Mouse (Mus musculus): Measurements from ENCODE around the gene Nrxn2. TPM values are rescaled to one million over a fixed set of nuclear protein-coding genes. Genes with fewer than 3 reads are reported as not detected.

Gene Nrxn2
- polyA plus RNA-seq, 1 experiment from 2014 or later: 0.97 TPM

DNA sequence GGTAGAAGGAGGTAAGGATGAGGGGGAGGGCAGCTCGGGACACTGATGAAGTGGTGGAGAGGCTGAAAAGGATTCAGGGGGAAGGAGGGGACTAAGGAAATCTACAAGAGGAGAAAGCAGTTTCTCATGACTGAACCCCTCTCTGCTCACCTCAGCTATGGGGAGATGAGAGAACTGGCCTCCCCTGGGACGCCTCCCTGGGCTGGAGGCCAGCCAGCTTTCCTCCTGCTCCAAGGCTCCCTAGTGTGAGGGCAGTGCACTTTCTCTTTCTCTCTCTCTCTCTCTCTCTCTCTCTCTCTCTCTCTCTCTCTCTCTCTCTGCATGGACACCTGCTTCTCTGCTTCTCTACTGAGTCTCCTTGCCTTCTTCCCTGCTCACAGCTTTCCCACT, 82.1 kb downstream of the Nrxn2 start:
- Histone ChIP-seq H3K4me3 (no peak overlapping the region), H3K4me1 (peaks cover 26% of the 10 kb centered on the region), H3K9me3 (no peaks in the 10 kb centered on the region), H3K27me3 (peaks cover 86% of the 10 kb centered on the region), H3K4me2 (no peak overlapping the region), H3K36me3 (no peaks in the 10 kb centered on the region), H3K9ac (no peak overlapping the region), H3K27ac (no peak overlapping the region)
- whole genome bisulfite sequencing: 31% methylated on average over 2 of the region's 2 CpGs
- no peak for ATAC-seq (ENCODE audit: borderline replicate concordance, extremely low read depth, low FRiP score, low TSS enrichment)

DNA sequence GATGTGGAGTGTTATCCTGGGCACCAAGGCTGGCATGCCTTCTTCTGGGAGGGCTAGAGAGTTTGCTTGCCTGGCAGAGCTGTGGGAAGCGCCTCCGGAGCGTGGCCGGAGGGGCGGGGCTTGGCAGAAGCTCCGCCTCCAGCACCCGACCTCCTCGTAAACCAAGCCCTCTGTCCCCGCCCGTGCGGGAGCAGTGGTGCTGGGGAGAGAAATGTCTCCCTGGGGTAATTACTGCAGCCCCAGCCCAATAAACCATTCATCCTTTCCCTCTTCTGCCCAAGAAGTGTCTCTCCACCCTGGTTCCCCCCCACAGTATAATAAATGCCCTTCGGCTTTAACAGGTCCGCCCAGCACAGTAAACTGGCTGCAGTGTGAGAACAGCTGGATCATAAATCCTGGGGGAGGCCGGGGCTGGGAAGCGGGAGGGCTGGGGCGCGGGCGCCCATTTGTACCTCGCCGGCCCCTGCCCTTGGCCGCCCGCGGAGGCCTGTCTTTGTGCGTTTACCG, 83.6 kb downstream of the Nrxn2 start:
- H3K36me3 ChIP-seq: no peaks in the 10 kb centered on the region
- no peaks in the 10 kb centered on the region for H3K9me3 ChIP-seq
- peak overlapping the region; percentile 20 for H3K4me3 ChIP-seq
- H3K4me1 ChIP-seq: peaks cover 26% of the 10 kb centered on the region
- no peak for ATAC-seq (ENCODE audit: borderline replicate concordance, extremely low read depth, low FRiP score, low TSS enrichment)
- H3K27ac ChIP-seq: no peak overlapping the region
- H3K9ac ChIP-seq: no peak overlapping the region
- under 1% methylated on average over 25 of the region's 25 CpGs for WGBS
- peak overlapping the region; percentile 54 for H3K4me2 ChIP-seq
- peaks cover 87% of the 10 kb centered on the region for H3K27me3 ChIP-seq

DNA sequence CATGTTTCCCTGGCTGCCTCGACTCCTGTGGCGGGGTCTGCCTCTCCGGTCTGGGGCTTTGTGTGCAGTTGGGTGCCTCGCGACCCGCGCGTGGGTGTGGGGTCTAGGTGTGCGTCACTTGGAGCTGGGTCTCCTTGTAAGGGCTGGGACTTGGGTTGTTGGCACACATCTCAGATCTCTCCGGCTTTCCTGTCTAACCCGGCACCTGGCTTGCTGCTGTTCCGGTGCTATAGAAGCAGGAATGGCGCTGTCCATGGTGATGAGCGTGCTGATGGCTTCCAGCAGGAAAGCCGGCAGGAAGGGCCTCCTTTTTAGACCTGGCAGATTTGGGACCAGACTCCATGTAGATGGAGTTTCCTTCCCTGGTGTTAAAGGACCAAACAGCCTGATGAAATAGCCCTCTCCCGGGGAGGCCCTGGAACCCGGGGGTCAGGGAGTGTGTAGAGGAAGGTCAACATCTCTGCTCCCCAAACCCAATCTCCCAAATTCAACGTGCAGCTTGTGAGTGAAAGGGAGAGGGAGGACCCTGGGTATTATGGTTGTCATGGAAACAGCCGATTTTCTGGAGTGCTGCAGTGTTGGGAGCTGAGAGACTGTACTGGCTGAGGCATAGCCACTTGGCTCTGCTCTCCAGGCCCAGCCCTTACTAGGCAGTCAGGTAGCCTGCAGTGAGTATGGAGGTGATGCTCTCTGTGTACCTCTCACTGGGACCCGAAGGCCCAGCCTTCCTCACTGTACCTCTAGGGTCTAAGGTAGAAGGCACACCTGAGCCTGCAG, 84.2 kb downstream of the Nrxn2 start:
- H3K4me2 ChIP-seq: peak overlapping the region; percentile 54
- no peaks in the 10 kb centered on the region for H3K36me3 ChIP-seq
- peak overlapping the region; percentile 20 for H3K4me3 ChIP-seq
- 4% methylated on average over 20 of the region's 20 CpGs for WGBS
- no peak overlapping the region for H3K27ac ChIP-seq
- ATAC-seq (ENCODE audit: borderline replicate concordance, extremely low read depth, low FRiP score, low TSS enrichment): no peak
- H3K9me3 ChIP-seq: no peaks in the 10 kb centered on the region
- peaks cover 86% of the 10 kb centered on the region for H3K27me3 ChIP-seq
- no peak overlapping the region for H3K9ac ChIP-seq
- H3K4me1 ChIP-seq: peaks cover 24% of the 10 kb centered on the region

DNA sequence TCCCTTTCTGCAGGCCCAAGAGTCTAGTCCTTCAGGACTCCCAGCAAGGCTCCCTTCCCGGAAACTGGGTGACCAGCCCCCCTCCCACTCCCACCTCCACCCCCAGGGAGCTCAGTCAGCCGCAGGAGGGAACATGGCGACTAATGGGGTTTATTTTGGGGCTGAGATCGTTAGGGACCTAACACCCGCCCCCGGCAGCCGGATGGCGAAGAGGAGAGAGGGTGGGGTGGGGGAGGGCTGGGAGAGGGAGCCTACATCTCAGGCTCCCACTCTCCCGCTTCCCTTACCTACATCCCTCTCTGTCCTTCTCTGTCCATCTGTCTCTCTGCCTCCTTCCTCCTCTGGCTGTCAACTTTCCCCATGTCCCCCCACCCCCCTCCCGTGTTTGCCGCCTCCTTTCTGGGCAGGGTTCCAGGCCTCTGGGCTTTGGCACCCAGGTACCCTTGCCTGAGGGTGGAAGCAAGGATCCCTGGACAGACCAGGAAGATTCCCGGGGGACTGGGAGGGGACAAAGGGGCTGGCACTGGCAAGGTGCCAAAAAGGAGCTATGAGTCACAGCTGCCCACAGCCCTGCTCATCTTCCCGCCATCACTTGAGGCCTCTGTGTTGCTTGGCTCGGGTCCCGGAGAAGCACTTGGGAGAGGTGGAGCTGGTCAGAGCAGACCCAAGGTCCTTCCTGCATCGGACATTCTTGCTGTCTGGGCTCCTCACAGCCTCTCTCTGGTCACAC, 85.6 kb downstream of the Nrxn2 start:
- H3K4me1 ChIP-seq: peaks cover 18% of the 10 kb centered on the region
- 0 out of 2 replicates have a peak, but pooled peaks have one; percentile 43 for ATAC-seq (ENCODE audit: borderline replicate concordance, extremely low read depth, low FRiP score, low TSS enrichment)
- H3K27ac ChIP-seq: no peak overlapping the region
- H3K9me3 ChIP-seq: no peaks in the 10 kb centered on the region
- H3K27me3 ChIP-seq: peaks cover 73% of the 10 kb centered on the region
- no peak overlapping the region for H3K4me2 ChIP-seq
- 14% methylated on average over 13 of the region's 16 CpGs for WGBS
- no peak overlapping the region for H3K9ac ChIP-seq
- no peak overlapping the region for H3K4me3 ChIP-seq
- H3K36me3 ChIP-seq: no peaks in the 10 kb centered on the region

DNA sequence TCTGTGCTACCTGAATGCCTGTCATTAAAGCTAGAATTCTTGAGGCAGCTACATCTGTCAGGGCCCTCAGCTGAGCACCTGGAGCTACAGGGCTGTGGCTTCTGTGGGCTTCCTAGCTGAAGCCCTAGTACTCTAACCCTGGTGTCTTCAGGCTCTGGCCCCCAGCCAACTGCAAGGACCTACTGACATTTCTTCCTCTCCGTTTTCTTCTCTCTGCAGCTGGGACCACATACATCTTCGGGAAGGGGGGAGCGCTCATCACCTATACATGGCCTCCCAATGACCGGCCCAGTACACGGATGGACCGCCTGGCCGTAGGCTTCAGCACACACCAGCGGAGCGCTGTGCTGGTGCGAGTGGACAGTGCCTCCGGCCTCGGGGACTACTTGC, 86.1 kb downstream of the Nrxn2 start:
- WGBS: 59% methylated on average over 12 of the region's 12 CpGs
- H3K9me3 ChIP-seq: no peaks in the 10 kb centered on the region
- H3K27me3 ChIP-seq: peaks cover 68% of the 10 kb centered on the region
- H3K4me1 ChIP-seq: peaks cover 18% of the 10 kb centered on the region
- H3K4me3 ChIP-seq: no peak overlapping the region
- H3K9ac ChIP-seq: no peak overlapping the region
- no peak for ATAC-seq (ENCODE audit: borderline replicate concordance, extremely low read depth, low FRiP score, low TSS enrichment)
- no peaks in the 10 kb centered on the region for H3K36me3 ChIP-seq
- H3K27ac ChIP-seq: no peak overlapping the region
- H3K4me2 ChIP-seq: no peak overlapping the region

DNA sequence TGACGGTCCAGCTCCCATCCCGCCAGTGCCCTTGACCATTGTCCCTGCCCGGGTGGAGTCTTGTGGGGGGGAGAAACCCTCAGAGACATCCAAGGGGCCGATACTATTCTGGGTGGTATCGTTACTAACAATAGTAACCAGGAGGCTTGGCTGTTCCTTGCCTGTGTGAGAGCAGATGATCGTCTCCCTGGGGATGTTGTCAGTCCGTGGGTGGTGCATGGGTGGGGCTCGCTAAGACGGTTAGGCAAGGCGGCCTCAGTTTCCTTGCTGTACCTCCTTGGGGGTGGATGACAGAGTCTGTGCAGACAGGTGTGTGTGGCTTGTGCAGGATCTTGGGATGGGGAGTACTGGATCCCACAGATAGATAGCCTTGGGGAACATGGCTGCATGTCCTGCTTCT, 88.9 kb downstream of the Nrxn2 start:
- H3K9me3 ChIP-seq: no peaks in the 10 kb centered on the region
- H3K4me1 ChIP-seq: peaks cover 11% of the 10 kb centered on the region
- WGBS: 38% methylated on average over 10 of the region's 10 CpGs
- no peak overlapping the region for H3K4me3 ChIP-seq
- no peak for ATAC-seq (ENCODE audit: borderline replicate concordance, extremely low read depth, low FRiP score, low TSS enrichment)
- no peaks in the 10 kb centered on the region for H3K36me3 ChIP-seq
- peaks cover 53% of the 10 kb centered on the region for H3K27me3 ChIP-seq
- no peak overlapping the region for H3K27ac ChIP-seq
- H3K4me2 ChIP-seq: no peak overlapping the region
- no peak overlapping the region for H3K9ac ChIP-seq

DNA sequence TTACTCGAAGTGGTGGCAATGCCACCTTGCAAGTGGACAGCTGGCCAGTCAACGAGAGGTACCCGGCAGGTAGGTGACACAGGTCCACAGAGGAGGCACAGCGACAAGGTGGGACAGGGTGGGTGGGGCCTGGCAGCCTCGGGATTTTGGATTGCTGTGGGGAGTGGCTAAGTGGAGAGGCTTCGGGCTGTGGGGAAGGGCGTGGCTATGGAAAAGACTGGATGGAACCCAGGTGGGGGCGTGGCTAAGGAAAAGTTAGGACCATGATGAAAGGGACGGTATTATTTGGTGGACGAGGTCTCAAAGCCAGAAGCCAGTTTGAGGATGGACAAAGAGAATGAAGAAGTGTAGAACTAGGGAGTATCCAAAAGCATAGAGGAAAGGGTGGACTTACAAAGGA, 91.3 kb downstream of the Nrxn2 start:
- Histone ChIP-seq H3K27ac (no peak overlapping the region), H3K4me3 (no peak overlapping the region), H3K9me3 (no peaks in the 10 kb centered on the region), H3K4me2 (no peak overlapping the region), H3K27me3 (peaks cover 59% of the 10 kb centered on the region), H3K36me3 (no peaks in the 10 kb centered on the region), H3K9ac (no peak overlapping the region), H3K4me1 (0 out of 2 replicates have a peak, but pooled peaks cover under 1% of the 10 kb centered on the region)
- 55% methylated on average over 10 of the region's 10 CpGs for WGBS
- no peak for ATAC-seq (ENCODE audit: borderline replicate concordance, extremely low read depth, low FRiP score, low TSS enrichment)

DNA sequence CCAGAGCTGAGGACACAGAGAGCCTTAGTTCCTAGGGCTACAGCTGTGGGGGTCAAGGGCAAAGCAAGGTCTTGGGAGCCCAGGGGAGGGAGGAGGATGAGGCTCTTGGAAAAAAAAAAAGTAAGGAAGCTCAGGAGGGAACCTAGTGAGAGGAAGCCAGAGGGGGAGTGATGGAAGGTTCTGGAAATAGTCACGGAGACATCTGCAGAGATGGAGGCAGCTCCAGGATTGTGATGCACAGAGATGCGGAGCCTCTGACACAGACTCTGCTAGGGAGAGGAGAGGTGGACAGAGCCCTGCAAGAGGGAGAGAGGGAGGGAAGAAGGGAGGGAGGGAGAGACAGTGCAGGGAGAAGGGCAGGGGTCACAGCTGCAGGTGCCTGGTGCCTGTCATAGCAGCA, 92.0 kb downstream of the Nrxn2 start:
- H3K4me1 ChIP-seq: no peaks in the 10 kb centered on the region
- no peak for ATAC-seq (ENCODE audit: borderline replicate concordance, extremely low read depth, low FRiP score, low TSS enrichment)
- H3K9me3 ChIP-seq: no peaks in the 10 kb centered on the region
- no peak overlapping the region for H3K27ac ChIP-seq
- no peak overlapping the region for H3K4me3 ChIP-seq
- no peaks in the 10 kb centered on the region for H3K36me3 ChIP-seq
- H3K27me3 ChIP-seq: peaks cover 59% of the 10 kb centered on the region
- WGBS: 68% methylated on average over 2 of the region's 2 CpGs
- no peak overlapping the region for H3K9ac ChIP-seq
- H3K4me2 ChIP-seq: no peak overlapping the region

DNA sequence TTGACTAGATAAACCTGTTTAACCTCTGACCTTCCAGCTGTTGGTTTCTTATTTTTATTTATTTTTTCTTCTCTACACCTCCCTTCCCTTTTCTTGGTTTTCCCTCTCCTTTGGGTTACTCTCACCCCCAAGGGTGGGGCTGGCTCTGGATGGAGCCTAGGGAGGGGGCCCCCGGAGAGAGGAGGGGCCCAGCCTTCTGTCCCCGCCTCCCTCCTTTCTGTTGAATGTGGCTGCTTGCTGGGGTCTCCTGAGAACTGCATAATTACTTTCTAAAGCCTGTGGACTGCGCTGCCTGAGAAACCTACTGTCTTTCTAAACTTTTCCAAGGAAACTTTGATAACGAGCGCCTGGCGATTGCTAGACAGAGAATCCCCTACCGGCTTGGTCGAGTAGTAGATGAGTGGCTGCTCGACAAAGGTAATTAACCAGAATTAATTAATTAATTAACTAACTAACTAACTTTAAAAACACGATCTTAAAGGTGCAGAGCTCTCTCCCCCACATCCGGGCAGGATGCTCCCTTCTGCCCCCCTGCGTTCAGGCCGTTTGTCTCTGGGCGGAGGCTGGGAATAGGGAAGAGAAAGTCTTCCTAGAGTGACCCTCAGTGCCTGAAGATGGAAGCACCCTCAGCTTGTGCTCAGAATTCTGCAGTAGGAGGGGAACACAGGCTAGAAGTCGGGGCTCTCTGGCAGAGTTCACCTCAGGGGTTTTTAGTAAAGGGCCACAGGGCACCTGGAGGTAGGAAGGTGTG, 95.0 kb downstream of the Nrxn2 start:
- H3K4me1 ChIP-seq: no peaks in the 10 kb centered on the region
- peaks cover 39% of the 10 kb centered on the region for H3K27me3 ChIP-seq
- WGBS: 10% methylated on average over 15 of the region's 15 CpGs
- ATAC-seq (ENCODE audit: borderline replicate concordance, extremely low read depth, low FRiP score, low TSS enrichment): no peak
- no peak overlapping the region for H3K27ac ChIP-seq
- H3K9me3 ChIP-seq: no peaks in the 10 kb centered on the region
- no peak overlapping the region for H3K4me2 ChIP-seq
- no peak overlapping the region for H3K4me3 ChIP-seq
- no peak overlapping the region for H3K9ac ChIP-seq
- H3K36me3 ChIP-seq: no peaks in the 10 kb centered on the region

DNA sequence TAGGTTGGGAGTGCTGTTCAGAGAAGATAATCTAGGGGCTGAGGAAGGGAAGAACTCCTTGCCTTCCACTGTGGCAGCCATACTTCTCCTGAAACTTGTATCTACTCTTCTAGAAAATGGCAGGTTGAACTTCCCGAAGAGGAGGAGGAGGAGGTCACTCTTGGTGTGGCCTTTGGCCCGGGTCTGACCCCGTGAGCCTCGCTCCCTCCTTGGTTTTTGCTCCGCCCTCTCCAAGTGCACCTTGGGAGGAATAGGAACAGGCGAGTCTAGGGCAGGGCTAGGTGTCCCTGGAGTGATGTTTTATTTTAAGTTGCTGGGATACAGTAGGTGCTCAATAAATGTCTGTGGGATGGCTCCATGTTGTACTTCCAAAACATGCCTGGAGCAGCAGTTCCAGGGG, 96.4 kb downstream of the Nrxn2 start:
- Histone ChIP-seq H3K4me1 (0 out of 2 replicates have a peak, but pooled peaks cover 3% of the 10 kb centered on the region), H3K9ac (no peak overlapping the region), H3K4me3 (no peak overlapping the region), H3K4me2 (no peak overlapping the region), H3K36me3 (no peaks in the 10 kb centered on the region), H3K27ac (no peak overlapping the region), H3K27me3 (peaks cover 35% of the 10 kb centered on the region), H3K9me3 (no peaks in the 10 kb centered on the region)
- no peak for ATAC-seq (ENCODE audit: borderline replicate concordance, extremely low read depth, low FRiP score, low TSS enrichment)
- WGBS: 55% methylated on average over 6 of the region's 6 CpGs

DNA sequence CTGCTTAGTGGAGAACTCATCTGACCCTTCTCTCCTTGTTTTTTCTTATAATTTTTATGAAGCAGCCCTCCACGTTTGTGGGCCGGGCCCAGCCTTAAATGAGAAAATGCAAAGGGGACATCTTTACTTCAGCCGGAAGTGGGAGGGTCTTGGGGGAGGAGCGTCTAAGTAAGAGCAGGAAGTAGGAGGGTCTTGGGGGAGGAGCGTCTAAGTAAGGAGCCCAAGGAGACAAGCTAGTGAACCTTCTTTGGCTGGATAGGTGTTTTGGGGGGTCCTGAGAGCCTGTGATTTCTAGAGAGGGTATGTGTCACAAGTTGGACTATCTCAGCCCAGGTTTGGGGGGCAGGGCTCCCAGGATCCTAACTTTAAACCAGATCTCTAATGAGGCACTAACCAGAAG, 96.9 kb downstream of the Nrxn2 start:
- H3K9me3 ChIP-seq: no peaks in the 10 kb centered on the region
- 0 out of 2 replicates have a peak, but pooled peaks cover 3% of the 10 kb centered on the region for H3K4me1 ChIP-seq
- no peak overlapping the region for H3K4me2 ChIP-seq
- H3K27ac ChIP-seq: no peak overlapping the region
- no peaks in the 10 kb centered on the region for H3K36me3 ChIP-seq
- peaks cover 29% of the 10 kb centered on the region for H3K27me3 ChIP-seq
- H3K4me3 ChIP-seq: no peak overlapping the region
- H3K9ac ChIP-seq: no peak overlapping the region
- WGBS: 60% methylated on average over 5 of the region's 5 CpGs
- ATAC-seq (ENCODE audit: borderline replicate concordance, extremely low read depth, low FRiP score, low TSS enrichment): no peak
